Mouse (Mus musculus) olfactory bulb, adult 2 months (tissue): ENCODE data around the gene Tmem158. TPM values are rescaled to one million over a fixed set of nuclear protein-coding genes. Genes with fewer than 3 reads are reported as not detected.

Experiments
- H3K27ac ChIP-seq: fragments of 200-500 bp; 2 replicates; pipeline ENCODE4 v1.5.1; 2012; ENCODE audit warnings: low read depth, low read length; ENCODE audit not compliant: insufficient read depth
- H3K4me1 ChIP-seq: fragments of 200-500 bp; 2 replicates; pipeline ENCODE4 v1.6.1; 2012; ENCODE audit warnings: low read length; ENCODE audit not compliant: control insufficient read depth, insufficient read depth
- H3K4me3 ChIP-seq: fragments of 200-500 bp; 2 replicates; pipeline ENCODE4 v1.5.1; 2012; ENCODE audit warnings: mild to moderate bottlenecking, low read depth, low read length, moderate library complexity; ENCODE audit not compliant: insufficient read depth
- CTCF ChIP-seq: fragments of 200-500 bp; IDR thresholded peaks from 2 replicates; pipeline ENCODE4 v1.5.1; 2012; ENCODE audit warnings: low read depth, mild to moderate bottlenecking, low read length, moderate library complexity; ENCODE audit not compliant: insufficient read depth
- POLR2A ChIP-seq: fragments of 200-500 bp; IDR thresholded peaks from 2 replicates; pipeline ENCODE4 v1.6.1; 2012; ENCODE audit warnings: mild to moderate bottlenecking, low read depth, low read length, moderate library complexity; ENCODE audit not compliant: insufficient read depth
- WGBS: fragments of 180-500 bp; shearing (Covaris S2); methylation state at CpG from one replicate; pipeline ENCODE4 v1.1.7; 2018; 5-methylcytosine and 5-hydroxymethylcytosine counted together
- polyA plus RNA-seq: library from polyadenylated mRNA; stranded (reverse); fragments of >200 nt; gene quantifications from 2 replicates; pipeline ENCODE4 v1.2.4, GENCODE M21; 2012; ENCODE audit warnings: low replicate concordance; ENCODE audit not compliant: missing spikeins, insufficient read depth, insufficient read length

Tmem158 gene
- polyA plus RNA-seq, 1 experiment: not detected

GRCm38 (mm10) chr9:123285623-123286022 lies 25.1 kb upstream of the Tmem158 start:
- Histone ChIP-seq H3K4me3 (no peak overlapping the region), H3K27ac (no peak overlapping the region), H3K4me1 (no peaks in the 10 kb centered on the region)
- TF ChIP-seq POLR2A (no peak), CTCF (no peak)
- 73% methylated on average over 4 of the region's 4 CpGs for WGBS

GRCm38 (mm10) chr9:123280775-123281174 lies 20.2 kb upstream of the Tmem158 start:
- no peak overlapping the region for H3K27ac ChIP-seq
- H3K4me3 ChIP-seq: no peak overlapping the region
- peaks cover 4% of the 10 kb centered on the region; the same call in 1 of the 2 replicates for H3K4me1 ChIP-seq
- TF ChIP-seq CTCF (no peak), POLR2A (no peak)

- TF ChIP-seq CTCF: no peak
- no peak for TF ChIP-seq POLR2A
- Histone ChIP-seq H3K27ac (peak overlapping the region; percentile 89), H3K4me3 (no peak overlapping the region), H3K4me1 (peaks cover 4% of the 10 kb centered on the region; the same call in 1 of the 2 replicates)
- 76% methylated on average over 2 of the region's 2 CpGs for WGBS
These were observed 17.4 kb upstream of the Tmem158 start for GRCm38 (mm10) chr9:123278003-123278402.

- H3K4me1 ChIP-seq: peaks cover 4% of the 10 kb centered on the region; the same call in 1 of the 2 replicates
- 90% methylated on average over 2 of the region's 2 CpGs for WGBS
- H3K27ac ChIP-seq: no peak overlapping the region
- H3K4me3 ChIP-seq: no peak overlapping the region
- TF ChIP-seq POLR2A (no peak), CTCF (no peak)
These were observed 14.8 kb upstream of the Tmem158 start for GRCm38 (mm10) chr9:123275373-123275772.

- Histone ChIP-seq H3K4me1 (peaks cover 4% of the 10 kb centered on the region; the same call in 1 of the 2 replicates), H3K27ac (no peak overlapping the region), H3K4me3 (no peak overlapping the region)
- WGBS: 92% methylated on average over 5 of the region's 5 CpGs
- TF ChIP-seq CTCF (no peak), POLR2A (no peak)
These were observed 14.1 kb upstream of the Tmem158 start for GRCm38 (mm10) chr9:123274674-123275073.

- WGBS: 58% methylated on average over 2 of the region's 2 CpGs
These were observed 13.3 kb upstream of the Tmem158 start for GRCm38 (mm10) chr9:123273876-123274275.

GRCm38 (mm10) chr9:123271552-123271951 lies 11.0 kb upstream of the Tmem158 start:
- no peaks in the 10 kb centered on the region for H3K4me1 ChIP-seq
- H3K4me3 ChIP-seq: no peak overlapping the region
- no peak overlapping the region for H3K27ac ChIP-seq
- WGBS: 85% methylated on average over 4 of the region's 4 CpGs
- TF ChIP-seq CTCF (no peak), POLR2A (no peak)

More at GRCm38 (mm10) chr9:123273876-123274275, 13.3 kb upstream of the Tmem158 start:
- TF ChIP-seq POLR2A (no peak), CTCF (no peak)
- Histone ChIP-seq H3K4me1 (peaks cover 4% of the 10 kb centered on the region; the same call in 1 of the 2 replicates), H3K27ac (no peak overlapping the region), H3K4me3 (no peak overlapping the region)

GRCm38 (mm10) chr9:123269906-123270558 lies 9.5 kb upstream of the Tmem158 start:
- H3K4me1 ChIP-seq: no peaks in the 10 kb centered on the region
- no peak overlapping the region for H3K27ac ChIP-seq
- TF ChIP-seq CTCF: no peak
- no peak for TF ChIP-seq POLR2A
- H3K4me3 ChIP-seq: no peak overlapping the region
- WGBS: 92% methylated on average over 2 of the region's 2 CpGs

GRCm38 (mm10) chr9:123259896-123260610 lies 511 bp downstream of the Tmem158 start:
- TF ChIP-seq CTCF (no peak), POLR2A (no peak)
- peak overlapping the region; percentile 95 for H3K27ac ChIP-seq
- under 1% methylated on average over 92 of the region's 92 CpGs for WGBS

More at GRCm38 (mm10) chr9:123259896-123260610, 511 bp downstream of the Tmem158 start:
- Histone ChIP-seq H3K4me1 (no peaks in the 10 kb centered on the region), H3K4me3 (peak overlapping the region; percentile 97)
